Mouse (Mus musculus): ENCODE data around the gene Nlrp6.
"Not testable (repeated sequence)": the region's sequence is repeated elsewhere in the genome, so short reads cannot be mapped to it uniquely, and the experiment has no call there.

Gene Nlrp6

GRCm38 (mm10) chr7:140949824-140950530 lies 29.3 kb downstream of the Nlrp6 start, which contains the start of gene Ifitm5:
Gene Ifitm5 (minus strand): TSS chr7:140950291.
- DNase-seq (ENCODE audit: low read depth), result no peak

- DNase-seq (ENCODE audit: low read depth), result no peak
Observed at GRCm38 (mm10) chr7:140951051-140951450, 30.3 kb downstream of the Nlrp6 start.

GRCm38 (mm10) chr7:140951765-140952164 lies 31.1 kb downstream of the Nlrp6 start:
- DNase-seq (ENCODE audit: low read depth), result no peak

GRCm38 (mm10) chr7:140952441-140952840 lies 31.7 kb downstream of the Nlrp6 start:
- DNase-seq (ENCODE audit: low read depth), result no peak

- DNase-seq (ENCODE audit: low read depth), result no peak
Observed at GRCm38 (mm10) chr7:140953133-140953532, 32.4 kb downstream of the Nlrp6 start.

GRCm38 (mm10) chr7:140953800-140954732 lies 33.4 kb downstream of the Nlrp6 start:
- DNase-seq (ENCODE audit: low read depth), result no peak

- no peak for DNase-seq (ENCODE audit: low read depth)
Observed at GRCm38 (mm10) chr7:140954733-140955071, 34.0 kb downstream of the Nlrp6 start.

GRCm38 (mm10) chr7:140955342-140955741 lies 34.6 kb downstream of the Nlrp6 start:
- DNase-seq (ENCODE audit: low read depth), result no peak

GRCm38 (mm10) chr7:140955758-140956555 lies 35.3 kb downstream of the Nlrp6 start, which contains the start of the genes Gm45717 and Ifitm2:
Gene Gm45717 (minus strand): TSS chr7:140955937.
Gene Ifitm2 (minus strand): TSS chr7:140955987.
- no peak for DNase-seq (ENCODE audit: low read depth)

GRCm38 (mm10) chr7:140956556-140956869 lies 35.8 kb downstream of the Nlrp6 start:
- DNase-seq (ENCODE audit: low read depth), result no peak

GRCm38 (mm10) chr7:140959181-140959901 lies 38.6 kb downstream of the Nlrp6 start:
- DNase-seq (ENCODE audit: low read depth), result no peak

- no peak for DNase-seq (ENCODE audit: low read depth)
Observed at GRCm38 (mm10) chr7:140960026-140960425, 39.3 kb downstream of the Nlrp6 start.

GRCm38 (mm10) chr7:140961416-140961815 lies 40.7 kb downstream of the Nlrp6 start:
- no peak for DNase-seq (ENCODE audit: low read depth)

GRCm38 (mm10) chr7:140962733-140963132 lies 42.0 kb downstream of the Nlrp6 start:
- no peak for DNase-seq (ENCODE audit: low read depth)

- DNase-seq (ENCODE audit: low read depth), result no peak
Observed at GRCm38 (mm10) chr7:140966921-140967320, 46.2 kb downstream of the Nlrp6 start, which contains the start of gene Ifitm1. Gene Ifitm1 (plus strand): TSS chr7:140967221.

- no peak for DNase-seq (ENCODE audit: low read depth)
Observed at GRCm38 (mm10) chr7:140967862-140968591, 47.3 kb downstream of the Nlrp6 start.

GRCm38 (mm10) chr7:140968710-140969109 lies 48.0 kb downstream of the Nlrp6 start:
- DNase-seq (ENCODE audit: low read depth), result not testable (repeated sequence)

- no peak for DNase-seq (ENCODE audit: low read depth)
Observed at GRCm38 (mm10) chr7:140970931-140971330, 50.2 kb downstream of the Nlrp6 start.

- DNase-seq (ENCODE audit: low read depth), result no peak
Observed at GRCm38 (mm10) chr7:140971479-140972171, 50.9 kb downstream of the Nlrp6 start.

All from c-Kit-positive CD71-negative TER-119-negative erythroid progenitor cells, embryonic 14.5 days (primary cell).